Mouse (Mus musculus) limb, embryonic 11.5 days (tissue): ENCODE measurements around the gene Fzd1. TPM values are rescaled to one million over a fixed set of nuclear protein-coding genes. Genes with fewer than 3 reads are reported as not detected.

ENCODE experiments used
- ATAC-seq: fragments of 200-750 bp; cut with Nextera tagmentation; 2 replicates; pipeline ENCODE4 v1.8.0; 2017; ENCODE audit warnings: low read depth; ENCODE audit not compliant: insufficient number of reproducible peaks, low FRiP score, low TSS enrichment
- DNase-seq: peaks from one replicate; pipeline ENCODE4 v3.0.0-alpha.2; 2015; ENCODE audit warnings: low spot score
- H3K27ac ChIP-seq: fragments of 300-500 bp; sonication (generic); replicated peaks from 2 replicates; pipeline ENCODE4 v1.5.1; 2014; ENCODE audit warnings: low read depth, mild to moderate bottlenecking, low read length
- H3K27me3 ChIP-seq: fragments of 300-500 bp; sonication (generic); 2 replicates; pipeline ENCODE4 v1.6.1; 2014; ENCODE audit warnings: mild to moderate bottlenecking, low read length, mixed read lengths; ENCODE audit not compliant: control insufficient read depth, insufficient read depth
- H3K36me3 ChIP-seq: fragments of 300-500 bp; sonication (generic); 2 replicates; pipeline ENCODE4 v1.6.1; 2014; ENCODE audit warnings: mild to moderate bottlenecking, low read length, moderate library complexity, mixed read lengths; ENCODE audit not compliant: control insufficient read depth, insufficient read depth
- H3K4me1 ChIP-seq: fragments of 300-500 bp; sonication (generic); 2 replicates; pipeline ENCODE4 v1.6.1; 2014; ENCODE audit warnings: low read length, mixed read lengths; ENCODE audit not compliant: control insufficient read depth, insufficient read depth
- H3K4me2 ChIP-seq: fragments of 300-500 bp; sonication (generic); 2 replicates; pipeline ENCODE4 v1.6.1; 2014; ENCODE audit warnings: low read depth, mild to moderate bottlenecking, moderate library complexity; ENCODE audit not compliant: severe bottlenecking
- H3K4me3 ChIP-seq: fragments of 300-500 bp; sonication (generic); 2 replicates; pipeline ENCODE4 v1.5.1; 2014; ENCODE audit warnings: low read depth, low read length
- H3K9ac ChIP-seq: fragments of 300-500 bp; sonication (generic); 2 replicates; pipeline ENCODE4 v1.6.1; 2014; ENCODE audit warnings: mild to moderate bottlenecking, low read length
- H3K9me3 ChIP-seq: fragments of 300-500 bp; sonication (generic); 2 replicates; pipeline ENCODE4 v1.6.1; 2016; ENCODE audit warnings: low read length; ENCODE audit not compliant: control insufficient read depth
- WGBS: fragments of 180-500 bp; shearing (Covaris S2); extraction: QIAGEN DNeasy Blood & Tissue Kit; methylation state at CpG from one replicate; pipeline ENCODE4 v1.1.7; 2014; 5-methylcytosine and 5-hydroxymethylcytosine counted together
- polyA plus RNA-seq: library from polyadenylated mRNA; unstranded; fragments of >200 nt; fragmentation: Nextera tagmentation; extraction: Ambion mirVana; gene quantifications from 2 replicates; pipeline ENCODE4 v1.2.1, GENCODE M21; 2014

Fzd1 gene
- polyA plus RNA-seq, result 25.4 and 31.5 TPM in 2 replicates

DNA sequence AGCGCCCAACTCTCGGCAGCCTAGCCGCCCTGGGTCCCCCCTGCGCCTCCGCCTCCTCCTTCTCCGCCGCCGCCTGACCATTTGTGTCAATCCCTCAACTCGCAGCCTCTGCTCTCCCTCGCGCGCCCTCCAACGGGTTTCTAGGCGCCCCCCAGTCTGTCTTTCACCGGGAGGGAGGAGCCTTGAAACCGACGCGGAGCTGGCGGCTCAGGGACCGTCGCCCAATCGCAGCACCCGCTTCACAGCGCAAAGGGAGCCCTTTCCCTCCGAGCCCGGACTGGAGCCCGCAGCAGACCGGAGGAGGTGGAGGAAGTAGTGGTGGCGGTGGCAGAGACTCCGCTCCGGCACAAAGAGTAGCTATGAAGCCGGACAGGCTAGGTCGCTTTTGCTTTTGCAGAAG lies at the start of gene Fzd1:
Gene Fzd1, minus strand, starts transcription at position 134 of the 400 bp plus-strand sequence.
- ATAC-seq (peak; percentile 92), DNase-seq (peak; percentile 98)
- H3K4me1 ChIP-seq, result peaks cover 25% of the 10 kb centered on the region
- no peaks in the 10 kb centered on the region for H3K9me3 ChIP-seq
- peak within 1 kb of the TSS; percentile 90 for H3K4me3 ChIP-seq
- no peaks in the 10 kb centered on the region for H3K36me3 ChIP-seq
- peak within 1 kb of the TSS; percentile 97 for H3K4me2 ChIP-seq
- peak within 1 kb of the TSS; percentile 99 for H3K27ac ChIP-seq
- peak within 1 kb of the TSS; percentile 96 for H3K9ac ChIP-seq
- H3K27me3 ChIP-seq, result no peaks in the 10 kb centered on the region
- under 1% methylated on average over 31 of the region's 33 CpGs for WGBS

- H3K9me3 ChIP-seq, result no peaks in the 10 kb centered on the region
- no peak overlapping the region for H3K9ac ChIP-seq
- H3K4me3 ChIP-seq, result no peak overlapping the region
- 36% methylated on average over 4 of the region's 4 CpGs for WGBS
- peaks cover 12% of the 10 kb centered on the region; the same call in 1 of the 2 replicates for H3K4me1 ChIP-seq
- H3K36me3 ChIP-seq, result no peaks in the 10 kb centered on the region
- ATAC-seq, result no peak
- H3K27ac ChIP-seq, result 0 out of 2 replicates have a peak overlapping the region, but pooled peaks have one; percentile 5
- DNase-seq, result peak; percentile 34
- H3K27me3 ChIP-seq, result no peaks in the 10 kb centered on the region
- H3K4me2 ChIP-seq, result no peak overlapping the region
These were observed 47.4 kb upstream of the Fzd1 start for GRCm38 (mm10) chr5:4805228-4805627.

- 75% methylated on average over 5 of the region's 5 CpGs for WGBS
- H3K36me3 ChIP-seq, result no peaks in the 10 kb centered on the region
- no peak overlapping the region for H3K27ac ChIP-seq
These were observed 45.9 kb upstream of the Fzd1 start for GRCm38 (mm10) chr5:4803708-4804107.

DNA sequence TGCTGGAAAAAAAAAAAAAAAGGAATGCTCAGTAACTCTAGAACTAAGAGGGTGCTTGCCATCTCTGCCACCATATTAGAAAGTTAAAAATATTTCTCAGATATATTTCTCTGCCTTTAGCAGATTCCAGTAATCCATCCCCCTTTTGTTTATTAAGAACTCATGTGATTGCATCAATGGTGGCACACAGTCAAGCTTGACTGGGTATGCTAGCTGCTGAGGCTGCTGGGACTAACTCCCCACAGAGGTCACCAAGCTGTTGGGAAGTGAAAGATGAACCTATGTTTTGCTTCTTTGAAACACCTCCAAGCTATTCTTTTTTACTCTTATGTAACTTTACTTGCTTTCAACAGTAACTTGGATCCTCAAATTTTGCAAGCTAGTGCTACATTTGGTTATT lies 44.1 kb upstream of the Fzd1 start:
- H3K9me3 ChIP-seq, result no peaks in the 10 kb centered on the region
- no peaks in the 10 kb centered on the region for H3K36me3 ChIP-seq
- no peak overlapping the region for H3K4me2 ChIP-seq

More at GRCm38 (mm10) chr5:4803708-4804107, 45.9 kb upstream of the Fzd1 start:
- H3K9me3 ChIP-seq, result no peaks in the 10 kb centered on the region
- no peak overlapping the region for H3K9ac ChIP-seq
- no peaks in the 10 kb centered on the region for H3K27me3 ChIP-seq
- no peak overlapping the region for H3K4me2 ChIP-seq
- ATAC-seq, result no peak
- no peak overlapping the region for H3K4me3 ChIP-seq
- DNase-seq, result no peak
- peaks cover 12% of the 10 kb centered on the region; the same call in 1 of the 2 replicates for H3K4me1 ChIP-seq

DNA sequence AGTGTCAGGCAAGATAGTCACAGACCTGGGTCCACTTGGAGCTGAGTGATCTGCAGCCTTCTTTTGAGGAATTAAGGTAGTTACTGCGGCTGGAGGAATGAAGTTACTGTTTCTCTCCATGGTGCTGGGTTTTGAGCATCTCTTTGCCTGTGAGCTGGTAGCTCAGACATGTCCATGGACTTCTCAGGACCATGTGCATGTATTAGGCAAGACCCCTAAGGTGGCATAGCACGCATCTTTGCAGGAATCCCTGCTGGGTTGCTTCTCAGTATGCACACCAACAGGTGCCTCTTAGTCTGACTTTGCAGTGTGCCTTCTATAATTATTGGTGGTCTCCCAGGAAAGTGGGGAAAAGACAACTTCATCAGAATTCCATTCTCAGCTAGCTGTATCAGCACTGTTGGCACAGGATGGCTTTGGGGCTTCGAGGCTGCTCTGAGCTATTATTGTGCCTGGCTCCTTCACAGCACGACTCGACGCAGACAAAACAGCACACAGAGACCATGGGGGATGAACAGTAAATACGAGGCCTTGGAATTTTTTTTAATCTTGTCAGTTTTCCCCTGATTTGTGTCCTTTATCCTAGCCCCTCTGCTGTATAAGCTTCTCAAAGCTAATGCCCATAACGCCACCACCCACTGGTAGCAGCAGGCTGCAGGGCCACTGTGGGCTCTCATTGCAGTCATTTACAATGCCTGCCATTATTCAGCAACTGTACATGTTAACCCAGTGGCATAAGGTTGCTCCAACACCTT lies 43.4 kb upstream of the Fzd1 start:
- no peak for ATAC-seq
- H3K4me1 ChIP-seq, result peaks cover 12% of the 10 kb centered on the region; the same call in 1 of the 2 replicates
- no peaks in the 10 kb centered on the region for H3K9me3 ChIP-seq
- no peaks in the 10 kb centered on the region for H3K27me3 ChIP-seq
- no peak overlapping the region for H3K27ac ChIP-seq
- 85% methylated on average over 8 of the region's 8 CpGs for WGBS
- H3K4me3 ChIP-seq, result no peak overlapping the region
- H3K4me2 ChIP-seq, result no peak overlapping the region
- H3K9ac ChIP-seq, result no peak overlapping the region
- no peak for DNase-seq
- no peaks in the 10 kb centered on the region for H3K36me3 ChIP-seq

More for the DNA sequence above, 44.1 kb upstream of the Fzd1 start:
- peaks cover 12% of the 10 kb centered on the region; the same call in 1 of the 2 replicates for H3K4me1 ChIP-seq
- DNase-seq (no peak), ATAC-seq (no peak)
- no peak overlapping the region for H3K27ac ChIP-seq
- H3K27me3 ChIP-seq, result no peaks in the 10 kb centered on the region
- H3K9ac ChIP-seq, result no peak overlapping the region
- H3K4me3 ChIP-seq, result no peak overlapping the region

DNA sequence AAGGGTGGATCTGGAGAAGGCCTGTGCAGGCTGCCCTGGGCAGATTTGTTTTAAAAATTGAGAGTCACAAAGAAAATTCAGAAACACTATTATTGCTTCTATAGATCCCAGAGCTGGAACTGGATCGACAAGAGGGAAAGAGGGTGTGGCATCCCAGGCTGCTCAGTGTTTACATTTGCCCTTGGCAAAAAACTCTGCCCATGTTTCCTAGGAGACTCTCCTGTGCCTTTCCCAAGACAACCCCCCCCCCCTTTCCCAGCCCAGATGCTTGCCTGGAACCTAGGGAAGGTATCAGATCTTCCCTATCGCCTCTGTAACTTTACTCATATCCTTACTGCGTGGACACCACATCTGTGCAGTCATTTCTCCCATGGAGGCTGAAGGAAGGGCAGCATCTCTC lies 33.4 kb upstream of the Fzd1 start:
- Histone ChIP-seq H3K4me2 (no peak overlapping the region), H3K4me3 (no peak overlapping the region), H3K9me3 (no peaks in the 10 kb centered on the region), H3K4me1 (no peaks in the 10 kb centered on the region), H3K36me3 (no peaks in the 10 kb centered on the region), H3K27me3 (no peaks in the 10 kb centered on the region), H3K27ac (no peak overlapping the region), H3K9ac (no peak overlapping the region)
- ATAC-seq (no peak), DNase-seq (no peak)
- WGBS, result 80% methylated on average over 3 of the region's 3 CpGs

- Histone ChIP-seq H3K36me3 (no peaks in the 10 kb centered on the region), H3K4me3 (no peak overlapping the region), H3K27ac (no peak overlapping the region), H3K4me1 (no peaks in the 10 kb centered on the region), H3K27me3 (no peaks in the 10 kb centered on the region), H3K9ac (no peak overlapping the region), H3K4me2 (no peak overlapping the region), H3K9me3 (no peaks in the 10 kb centered on the region)
- DNase-seq (no peak), ATAC-seq (no peak)
- 97% methylated on average over 4 of the region's 4 CpGs for WGBS
These were observed 32.4 kb upstream of the Fzd1 start for GRCm38 (mm10) chr5:4790265-4790664.

GRCm38 (mm10) chr5:4788484-4788883 lies 30.6 kb upstream of the Fzd1 start:
- Histone ChIP-seq H3K27ac (no peak overlapping the region), H3K36me3 (no peaks in the 10 kb centered on the region), H3K4me1 (no peaks in the 10 kb centered on the region), H3K9ac (no peak overlapping the region), H3K9me3 (no peaks in the 10 kb centered on the region), H3K4me3 (no peak overlapping the region), H3K27me3 (no peaks in the 10 kb centered on the region), H3K4me2 (no peak overlapping the region)
- WGBS, result 88% methylated on average over 3 of the region's 3 CpGs
- DNase-seq (no peak), ATAC-seq (no peak)
